Mouse (Mus musculus): Measurements from ENCODE around the gene Plagl2. TPM values are rescaled to one million over a fixed set of nuclear protein-coding genes. Genes with fewer than 3 reads are reported as not detected.

The Plagl2 gene
- total and polyA plus RNA-seq, 3 experiments: 3.0 to 4.1 (median 3.5) TPM

GRCm38 (mm10) chr2:153199114-153199513, 42.1 kb downstream of the Plagl2 start:
- Histone ChIP-seq H3K4me1 (ENCODE audit: control insufficient read depth, insufficient read depth, low read length) (no peaks in the 10 kb centered on the region; the same call in none of the 2 replicates), H3K27me3 (ENCODE audit: control insufficient read depth, insufficient read depth, low read length) (no peaks in the 10 kb centered on the region), H3K27ac (no peak overlapping the region), H3K4me3 (no peak overlapping the region), H3K36me3 (ENCODE audit: control insufficient read depth, insufficient read depth, low read length) (no peaks in the 10 kb centered on the region; the same call in 1 of the 2 replicates), H3K79me2 (replicated peaks; ENCODE audit: control insufficient read depth, insufficient read depth, low read length) (no peaks in the 10 kb centered on the region), H3K9ac (ENCODE audit: low read depth, low read length) (no peak overlapping the region)
- intact Hi-C loops (cut with DNase I): no loop called here
- 63% methylated on average over 2 of the region's 2 CpGs for WGBS
- DNase-seq: no peak
- TF ChIP-seq EP300 (IDR thresholded peaks at IDR 0.05; ENCODE audit: insufficient read depth, low read depth, low read length): no peak
- TF ChIP-seq CTCF (IDR thresholded peaks at IDR 0.05): no peak
- TF ChIP-seq POLR2A (IDR thresholded peaks at IDR 0.05; ENCODE audit: insufficient read depth, low read depth, low read length): no peak

- H3K27ac ChIP-seq: no peak overlapping the region
- H3K79me2 ChIP-seq (replicated peaks; ENCODE audit: control insufficient read depth, insufficient read depth, low read length): no peaks in the 10 kb centered on the region
- no peaks in the 10 kb centered on the region; the same call in 1 of the 2 replicates for H3K4me1 ChIP-seq (ENCODE audit: control insufficient read depth, insufficient read depth, low read length)
- H3K9ac ChIP-seq (ENCODE audit: low read depth, low read length): no peak overlapping the region
- peak in 1 of 2 experiments; percentile 32 for DNase-seq
- no peaks in the 10 kb centered on the region for H3K27me3 ChIP-seq (ENCODE audit: control insufficient read depth, insufficient read depth, low read length)
- WGBS: 22% methylated on average over 5 of the region's 5 CpGs
- H3K4me3 ChIP-seq: no peak overlapping the region
- no peaks in the 10 kb centered on the region for H3K36me3 ChIP-seq (ENCODE audit: control insufficient read depth, insufficient read depth, low read length)
- intact Hi-C loops (cut with DNase I): no loop called here
- TF ChIP-seq POLR2A (IDR thresholded peaks at IDR 0.05; ENCODE audit: insufficient read depth, low read depth, low read length) (no peak), CTCF (IDR thresholded peaks at IDR 0.05) (no peak), EP300 (IDR thresholded peaks at IDR 0.05; ENCODE audit: insufficient read depth, low read depth, low read length) (no peak)
These were observed 42.7 kb downstream of the Plagl2 start for GRCm38 (mm10) chr2:153198485-153198884.

- intact Hi-C loops (cut with DNase I): no loop called here
- no peak for TF ChIP-seq CTCF (IDR thresholded peaks at IDR 0.05)
- no peak for TF ChIP-seq EP300 (IDR thresholded peaks at IDR 0.05; ENCODE audit: insufficient read depth, low read depth, low read length)
- TF ChIP-seq POLR2A (IDR thresholded peaks at IDR 0.05; ENCODE audit: insufficient read depth, low read depth, low read length): no peak
- WGBS: 91% methylated on average over 3 of the region's 3 CpGs
- Histone ChIP-seq H3K79me2 (replicated peaks; ENCODE audit: control insufficient read depth, insufficient read depth, low read length) (no peaks in the 10 kb centered on the region), H3K27me3 (ENCODE audit: control insufficient read depth, insufficient read depth, low read length) (no peaks in the 10 kb centered on the region), H3K4me1 (ENCODE audit: control insufficient read depth, insufficient read depth, low read length) (no peaks in the 10 kb centered on the region; the same call in 1 of the 2 replicates), H3K4me3 (no peak overlapping the region), H3K36me3 (ENCODE audit: control insufficient read depth, insufficient read depth, low read length) (no peaks in the 10 kb centered on the region), H3K9ac (ENCODE audit: low read depth, low read length) (no peak overlapping the region), H3K27ac (no peak overlapping the region)
- DNase-seq: no peak
These were observed 47.0 kb downstream of the Plagl2 start for GRCm38 (mm10) chr2:153194255-153194654.

- Histone ChIP-seq H3K79me2 (replicated peaks; ENCODE audit: control insufficient read depth, insufficient read depth, low read length) (no peaks in the 10 kb centered on the region), H3K9ac (ENCODE audit: low read depth, low read length) (no peak overlapping the region), H3K36me3 (ENCODE audit: control insufficient read depth, insufficient read depth, low read length) (no peaks in the 10 kb centered on the region), H3K27ac (no peak overlapping the region), H3K4me1 (ENCODE audit: control insufficient read depth, insufficient read depth, low read length) (no peaks in the 10 kb centered on the region), H3K4me3 (no peak overlapping the region), H3K27me3 (ENCODE audit: control insufficient read depth, insufficient read depth, low read length) (no peaks in the 10 kb centered on the region)
- no peak for DNase-seq
- WGBS: 45% methylated on average over 2 of the region's 2 CpGs
- TF ChIP-seq CTCF (IDR thresholded peaks at IDR 0.05) (no peak), POLR2A (IDR thresholded peaks at IDR 0.05; ENCODE audit: insufficient read depth, low read depth, low read length) (no peak)
- intact Hi-C loops (cut with DNase I): no loop called here
These were observed 50.0 kb downstream of the Plagl2 start for GRCm38 (mm10) chr2:153191242-153191641.

GRCm38 (mm10) chr2:153187848-153188247, 53.4 kb downstream of the Plagl2 start:
- intact Hi-C loops (cut with DNase I): no loop called here
- no peaks in the 10 kb centered on the region for H3K79me2 ChIP-seq (replicated peaks; ENCODE audit: control insufficient read depth, insufficient read depth, low read length)
- H3K27me3 ChIP-seq (ENCODE audit: control insufficient read depth, insufficient read depth, low read length): no peaks in the 10 kb centered on the region
- TF ChIP-seq EP300 (IDR thresholded peaks at IDR 0.05; ENCODE audit: insufficient read depth, low read depth, low read length): no peak
- no peak for TF ChIP-seq POLR2A (IDR thresholded peaks at IDR 0.05; ENCODE audit: insufficient read depth, low read depth, low read length)
- TF ChIP-seq CTCF (IDR thresholded peaks at IDR 0.05): no peak
- DNase-seq: no peak
- WGBS: 80% methylated on average over 2 of the region's 2 CpGs
- peaks cover 2% of the 10 kb centered on the region; the same call in 1 of the 2 replicates for H3K36me3 ChIP-seq (ENCODE audit: control insufficient read depth, insufficient read depth, low read length)
- no peak overlapping the region for H3K9ac ChIP-seq (ENCODE audit: low read depth, low read length)
- H3K4me1 ChIP-seq (ENCODE audit: control insufficient read depth, insufficient read depth, low read length): no peaks in the 10 kb centered on the region; the same call in 1 of the 2 replicates
- H3K4me3 ChIP-seq: no peak overlapping the region
- H3K27ac ChIP-seq: no peak overlapping the region

GRCm38 (mm10) chr2:153186176-153186591, 55.0 kb downstream of the Plagl2 start:
- no peak overlapping the region for H3K9ac ChIP-seq (ENCODE audit: low read depth, low read length)
- H3K36me3 ChIP-seq (ENCODE audit: control insufficient read depth, insufficient read depth, low read length): peaks cover 2% of the 10 kb centered on the region; the same call in 1 of the 2 replicates
- WGBS: 35% methylated on average over 2 of the region's 2 CpGs
- H3K4me1 ChIP-seq (ENCODE audit: control insufficient read depth, insufficient read depth, low read length): no peaks in the 10 kb centered on the region; the same call in 1 of the 2 replicates
- H3K4me3 ChIP-seq: no peak overlapping the region
- intact Hi-C loops (cut with DNase I): no loop called here
- TF ChIP-seq EP300 (IDR thresholded peaks at IDR 0.05; ENCODE audit: insufficient read depth, low read depth, low read length) (no peak), POLR2A (IDR thresholded peaks at IDR 0.05; ENCODE audit: insufficient read depth, low read depth, low read length) (no peak), CTCF (IDR thresholded peaks at IDR 0.05) (no peak)
- no peak for DNase-seq
- no peak overlapping the region for H3K27ac ChIP-seq
- H3K79me2 ChIP-seq (replicated peaks; ENCODE audit: control insufficient read depth, insufficient read depth, low read length): no peaks in the 10 kb centered on the region
- no peaks in the 10 kb centered on the region for H3K27me3 ChIP-seq (ENCODE audit: control insufficient read depth, insufficient read depth, low read length)

Data from heart, adult 2 months (tissue).